Mouse (Mus musculus) cortical plate, adult 2 months (tissue): ENCODE measurements around the gene Bmp10.

Experiments used
- CTCF ChIP-seq: fragments of 200-500 bp; IDR thresholded peaks from 2 replicates; pipeline ENCODE4 v1.5.1; 2011; ENCODE audit warnings: mild to moderate bottlenecking, control low read depth, low read length; ENCODE audit not compliant: insufficient read depth; ENCODE audit errors: extremely low read depth
- POLR2A ChIP-seq: fragments of 200-500 bp; IDR thresholded peaks from 2 replicates; pipeline ENCODE4 v1.6.1; 2011; ENCODE audit warnings: mild to moderate bottlenecking, low read length, control low read depth; ENCODE audit not compliant: insufficient read depth; ENCODE audit errors: extremely low read depth

DNA sequence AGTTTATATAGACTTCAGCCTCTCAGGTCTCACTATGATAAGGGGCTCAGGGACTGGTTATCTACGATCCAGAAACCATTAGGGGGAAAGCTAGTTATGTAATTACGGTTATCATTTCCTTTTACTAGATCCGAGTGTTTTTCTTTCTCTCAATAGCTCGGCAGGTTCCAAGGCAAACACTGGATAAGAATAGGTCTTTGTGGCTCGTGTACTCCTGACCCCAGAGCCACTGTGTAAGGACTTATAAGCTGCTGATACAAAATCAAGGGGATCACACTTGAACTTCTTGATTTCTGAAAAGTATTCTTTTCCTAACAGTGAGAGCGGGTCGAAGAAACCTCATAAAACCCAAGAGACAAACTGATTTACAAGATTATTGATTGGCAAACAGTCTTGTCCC, 39.9 kb upstream of the Bmp10 start, which contains the start of gene Gkn3:
- TF ChIP-seq CTCF (no peak), POLR2A (no peak)
